Mouse (Mus musculus) c-Kit-positive CD71-positive TER-119-negative erythroid progenitor cells, embryonic 14.5 days (primary cell): ENCODE measurements around the gene Kel.

Experiments
- DNase-seq: peaks from one replicate; pipeline ENCODE4 v3.0.0-alpha.2; 2013; ENCODE audit warnings: low read depth

Gene Kel

DNA sequence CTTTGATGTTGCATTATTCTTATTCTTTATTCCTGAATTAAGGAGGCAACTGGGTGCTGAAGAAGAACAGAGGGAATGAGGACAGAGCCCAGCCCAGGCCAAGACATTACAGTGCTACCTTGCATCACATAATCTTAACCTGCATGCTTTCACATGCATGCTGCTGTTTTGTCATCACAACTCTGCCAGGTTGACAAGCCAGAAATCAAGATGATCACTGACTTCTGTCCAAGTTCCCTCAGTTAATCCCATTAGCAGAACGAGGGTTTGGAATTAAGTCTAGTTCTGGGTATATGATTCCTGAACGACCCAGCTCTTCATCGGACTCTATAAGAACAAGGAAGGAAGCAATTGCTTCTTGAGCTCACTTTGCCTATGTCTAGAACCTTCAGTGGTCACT is 57.9 kb downstream of the Kel start:
- DNase-seq: no peak

- no peak for DNase-seq
Measured at GRCm38 (mm10) chr6:41643227-41643626, 60.9 kb downstream of the Kel start.

DNA sequence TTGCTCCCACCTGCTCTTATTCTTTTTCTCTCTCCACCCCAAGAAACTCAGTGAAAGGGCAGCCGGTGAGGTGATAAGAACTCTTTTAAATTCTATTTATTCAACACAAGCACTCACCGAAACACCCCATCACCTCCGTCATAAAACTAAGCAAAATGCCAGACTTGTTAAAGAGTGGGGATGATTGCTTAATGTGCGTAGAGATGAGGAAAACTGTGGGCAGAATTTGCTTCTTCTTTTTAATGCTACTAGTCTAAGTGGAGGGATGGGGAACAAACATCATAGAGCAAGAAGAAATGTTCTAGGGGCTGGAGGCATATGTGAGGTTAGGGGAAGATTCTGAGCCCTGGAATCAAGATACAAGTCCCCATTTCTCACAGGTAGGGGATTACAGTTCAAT is 61.4 kb downstream of the Kel start:
- no peak for DNase-seq

DNA sequence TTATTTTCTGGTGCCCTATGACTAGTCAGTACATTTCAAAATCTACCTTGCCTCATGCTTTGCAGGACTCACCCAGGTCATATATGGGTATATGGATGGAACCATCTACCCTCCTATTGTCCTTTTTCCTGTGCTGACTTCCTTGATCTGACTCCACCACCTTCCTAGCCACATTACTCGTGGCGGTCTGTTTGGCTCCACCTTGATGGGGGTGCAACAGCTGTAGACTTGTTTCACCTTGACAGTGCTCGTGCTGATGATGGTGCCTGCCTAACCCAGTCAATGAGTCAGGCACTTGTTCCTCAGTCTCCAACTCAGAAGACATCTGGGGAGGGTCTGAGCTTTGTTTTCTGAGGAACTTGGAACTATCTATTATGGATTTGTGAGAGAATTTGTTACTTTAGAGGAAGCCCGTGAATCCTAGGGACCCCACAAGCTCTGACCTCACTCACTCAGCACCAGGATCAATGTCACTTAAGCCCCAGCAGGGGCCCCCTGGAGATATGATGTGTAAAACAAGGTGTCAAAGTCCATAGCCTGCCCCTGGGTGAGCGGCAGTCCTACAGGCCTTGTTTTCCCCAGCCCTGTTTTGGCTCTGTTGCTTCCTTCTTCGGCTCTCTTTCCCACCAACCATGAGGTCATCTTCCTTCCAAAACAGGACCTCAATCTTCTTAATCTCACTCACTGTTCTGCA is 62.8 kb downstream of the Kel start:
- DNase-seq: no peak

GRCm38 (mm10) chr6:41640449-41640848 is 63.7 kb downstream of the Kel start:
- DNase-seq: no peak

- no peak for DNase-seq
Measured at GRCm38 (mm10) chr6:41637927-41638506, 66.1 kb downstream of the Kel start.

DNA sequence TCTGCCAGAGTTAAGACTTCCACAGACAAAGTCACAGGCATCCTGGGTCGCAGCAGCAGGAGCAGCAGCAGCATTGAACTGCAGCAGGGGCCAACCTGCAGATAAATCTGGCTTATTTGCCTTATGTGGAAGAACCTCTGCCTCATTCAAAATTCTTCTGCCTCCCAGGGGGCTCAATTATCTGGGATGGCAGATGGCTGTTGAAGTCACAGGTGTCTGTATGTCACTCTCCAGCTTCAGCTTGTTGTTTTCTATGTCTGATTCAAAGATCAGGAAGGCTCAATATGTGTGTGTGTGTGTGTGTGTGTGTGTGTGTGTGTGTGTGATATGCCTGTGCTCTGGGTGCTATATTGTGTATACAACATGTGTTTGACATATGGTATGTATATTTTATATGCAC is 66.7 kb downstream of the Kel start:
- no peak for DNase-seq
